Mouse (Mus musculus) gastrocnemius, postnatal 4 days (tissue): ENCODE measurements around the gene Axdnd1. TPM values are rescaled to one million over a fixed set of nuclear protein-coding genes. Genes with fewer than 3 reads are reported as not detected.
A peak's percentile ranks its signal among the peaks of the same experiment; 100 is the strongest.
"Not testable (repeated sequence)": the region's sequence is repeated elsewhere in the genome, so short reads cannot be mapped to it uniquely, and the experiment has no call there.

Experiments used
- DNase-seq, 2 experiments: peaks; one replicate each; pipeline ENCODE4 v3.0.0; 2021 to 2022; ENCODE audit warnings: low spot score in 2 of 2, mixed read lengths in 2 of 2
- total RNA-seq, 2 experiments: library from RNA; stranded (reverse); gene quantifications; 2 replicates each; pipeline ENCODE4 v1.2.3; 2021

Gene Axdnd1
- total RNA-seq, 2 experiments from 2014 or later = 0.21 to 0.61 TPM

- DNase-seq = no peak
These were observed 75.3 kb downstream of the Axdnd1 start for GRCm38 (mm10) chr1:156345633-156346032.

- DNase-seq = no peak
These were observed 76.5 kb downstream of the Axdnd1 start for GRCm38 (mm10) chr1:156344433-156344832.

- no peak for DNase-seq
These were observed 80.1 kb downstream of the Axdnd1 start for GRCm38 (mm10) chr1:156340847-156341246.

GRCm38 (mm10) chr1:156323126-156323525 is 97.8 kb downstream of the Axdnd1 start:
- DNase-seq = no peak

- no peak for DNase-seq
These were observed 110.3 kb downstream of the Axdnd1 start, which contains the start of gene Nphs2 for GRCm38 (mm10) chr1:156310630-156311029. TSS of gene Nphs2 (plus strand) at chr1:156310727.

- no peak for DNase-seq
These were observed 112.4 kb downstream of the Axdnd1 start for GRCm38 (mm10) chr1:156308595-156308994.

GRCm38 (mm10) chr1:156302911-156303749 is 117.8 kb downstream of the Axdnd1 start, which contains the start of gene Tdrd5:
TSS of gene Tdrd5 (minus strand) at chr1:156303664.
- DNase-seq = peak in 1 of 2 experiments; percentile 11

- no peak for DNase-seq
These were observed 130.9 kb downstream of the Axdnd1 start for GRCm38 (mm10) chr1:156290016-156290415.

GRCm38 (mm10) chr1:156289222-156289587 is 131.8 kb downstream of the Axdnd1 start:
- DNase-seq = not testable (repeated sequence)

GRCm38 (mm10) chr1:156288556-156289221 is 132.3 kb downstream of the Axdnd1 start:
- no peak for DNase-seq

- DNase-seq = no peak
These were observed 135.4 kb downstream of the Axdnd1 start for GRCm38 (mm10) chr1:156285541-156285896.

- DNase-seq = no peak
These were observed 136.0 kb downstream of the Axdnd1 start for GRCm38 (mm10) chr1:156284851-156285540.

- no peak for DNase-seq
These were observed 136.8 kb downstream of the Axdnd1 start for GRCm38 (mm10) chr1:156284207-156284606.

- DNase-seq = no peak
These were observed 140.8 kb downstream of the Axdnd1 start for GRCm38 (mm10) chr1:156280131-156280530.

GRCm38 (mm10) chr1:156273647-156274046 is 147.3 kb downstream of the Axdnd1 start:
- no peak for DNase-seq

Other genes starting within 250 kb of the Axdnd1 start
- under 1 TPM in 1 of 2 experiments, not detected in 1; 0.10 TPM for gene Fam163a, start 216.1 kb downstream of the Axdnd1 start, total RNA-seq
- under 1 TPM in 1 of 2 experiments, not detected in 1; 0.17 TPM for gene Tdrd5, start 117.5 kb downstream of the Axdnd1 start, total RNA-seq
- not detected for gene Nphs2, start 110.4 kb downstream of the Axdnd1 start, total RNA-seq
- gene Gm2000, start 55.1 kb downstream of the Axdnd1 start, total RNA-seq = 100 to 1,000 TPM; 756 to 819 TPM
- 10 to 100 TPM; 22.3 to 24.3 TPM for gene Soat1, start 53.2 kb upstream of the Axdnd1 start, total RNA-seq
- 10 to 100 TPM; 34.0 to 34.5 TPM for gene Gm10031, start 102.9 kb upstream of the Axdnd1 start, total RNA-seq
- gene Abl2, start 137.6 kb upstream of the Axdnd1 start, total RNA-seq = 10 to 100 TPM; 21.0 to 22.3 TPM